Mouse (Mus musculus): ENCODE results near the gene Tnfrsf8.

DNA sequence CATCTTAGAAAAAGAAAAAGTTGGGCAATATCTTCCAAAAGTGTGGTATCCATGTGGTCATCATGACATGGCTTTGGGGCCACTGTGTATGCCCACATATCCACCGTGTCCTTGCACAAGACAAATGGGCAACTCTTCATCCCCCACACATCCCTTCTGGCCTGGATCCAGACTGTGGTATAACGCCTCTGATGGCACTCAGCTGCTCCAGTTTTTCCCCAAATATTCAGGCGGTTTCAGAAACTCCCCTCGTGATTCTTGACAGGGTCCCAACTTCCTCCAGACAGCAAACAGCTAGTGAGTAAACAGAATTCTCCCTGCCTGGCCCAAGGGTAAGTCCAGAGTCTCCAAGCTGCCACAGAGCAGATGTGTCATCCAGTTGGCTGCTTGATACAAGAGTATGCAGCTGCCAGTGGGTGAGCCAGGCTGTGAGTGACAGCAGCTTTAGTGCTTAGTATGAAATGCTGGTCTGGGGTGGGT, 47.3 kb downstream of the Tnfrsf8 start:
- no peak for TF ChIP-seq CTCF (IDR thresholded peaks at IDR 0.05)
- no peak for TF ChIP-seq POLR2A (IDR thresholded peaks at IDR 0.05; ENCODE audit: insufficient read depth, low read depth, low read length)
- no peak for TF ChIP-seq EP300 (IDR thresholded peaks at IDR 0.05; ENCODE audit: insufficient read depth, low read depth, low read length)

Measured in heart, adult 2 months (tissue).